21 mouse cellular contexts compared by ENCODE assay signal in the genomic region with DNA sequence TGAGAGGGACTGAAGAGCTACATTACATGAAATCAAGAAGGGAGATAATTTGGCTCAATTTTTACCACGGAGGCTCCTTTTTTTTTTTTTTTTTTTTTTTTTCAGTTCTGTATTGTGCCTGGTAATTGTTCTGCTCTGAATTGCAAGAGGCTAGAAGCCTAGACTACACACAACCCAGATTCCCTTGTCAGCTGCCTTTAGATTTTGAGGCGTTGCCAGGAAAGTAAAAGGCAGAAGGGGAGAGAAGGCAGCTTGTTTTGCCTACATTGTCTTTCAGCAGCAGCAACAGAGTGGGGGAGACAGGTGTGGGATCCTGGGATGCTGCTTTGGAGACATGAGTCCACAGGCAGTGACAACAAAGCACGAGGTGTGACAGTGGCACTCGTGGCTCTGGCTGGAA.
"Had no signal": no experiment of that assay in that cellular context is flagged by ENCODE, and none has a peak within 500 bp of the region (broad histone marks: within the 10 kb centered on the region; RNA-seq: fewer than 3 reads in every experiment).

No protein-coding gene starts in this region.

- ATAC-seq: liver, postnatal 0 days had no signal

- H3K27ac ChIP-seq: kidney, postnatal 0 days; layer of hippocampus, adult 2 months; limb, embryonic 12.5 days; limb, embryonic 15.5 days; liver, embryonic 14.5 days; lung, embryonic 15.5 days; midbrain, embryonic 12.5 days; stomach, postnatal 0 days had no signal

- DNase-seq: kidney, postnatal 25 days; left cerebral cortex, postnatal 4 days; liver, postnatal 0 days; lung, postnatal 10 days; lung, postnatal 36 days; right cerebral cortex, adult 18-20 months; right cerebral cortex, postnatal 14 days; right cerebral cortex, postnatal 4 days; thymus, adult 2 months; thymus, postnatal 14 days; thymus, postnatal 4 days had no signal

- H3K9me3 ChIP-seq: limb, embryonic 12.5 days; limb, embryonic 15.5 days; lung, embryonic 15.5 days; megakaryocyte, embryonic 14.5 days; midbrain, embryonic 12.5 days had no signal

- H3K9ac ChIP-seq: limb, embryonic 12.5 days; limb, embryonic 15.5 days; liver, embryonic 14.5 days; liver, postnatal 0 days; lung, embryonic 15.5 days; midbrain, embryonic 12.5 days had no signal

- H3K27me3 ChIP-seq: limb, embryonic 12.5 days; limb, embryonic 15.5 days; lung, embryonic 15.5 days; megakaryocyte, embryonic 14.5 days; midbrain, embryonic 12.5 days had no signal

- H3K36me3 ChIP-seq: limb, embryonic 12.5 days; limb, embryonic 15.5 days; lung, embryonic 15.5 days; midbrain, embryonic 12.5 days had no signal

- H3K4me2 ChIP-seq: limb, embryonic 12.5 days; limb, embryonic 15.5 days; liver, embryonic 11.5 days; lung, embryonic 15.5 days; midbrain, embryonic 12.5 days had no signal

- H3K4me3 ChIP-seq: layer of hippocampus, adult 2 months; limb, embryonic 12.5 days; limb, embryonic 15.5 days; lung, embryonic 15.5 days; megakaryocyte, embryonic 14.5 days; midbrain, embryonic 12.5 days had no signal

- H3K4me1 ChIP-seq: limb, embryonic 15.5 days; lung, embryonic 15.5 days; megakaryocyte, embryonic 14.5 days had no signal
